Mouse (Mus musculus): ENCODE results near the gene Efcab6.

Gene Efcab6

DNA sequence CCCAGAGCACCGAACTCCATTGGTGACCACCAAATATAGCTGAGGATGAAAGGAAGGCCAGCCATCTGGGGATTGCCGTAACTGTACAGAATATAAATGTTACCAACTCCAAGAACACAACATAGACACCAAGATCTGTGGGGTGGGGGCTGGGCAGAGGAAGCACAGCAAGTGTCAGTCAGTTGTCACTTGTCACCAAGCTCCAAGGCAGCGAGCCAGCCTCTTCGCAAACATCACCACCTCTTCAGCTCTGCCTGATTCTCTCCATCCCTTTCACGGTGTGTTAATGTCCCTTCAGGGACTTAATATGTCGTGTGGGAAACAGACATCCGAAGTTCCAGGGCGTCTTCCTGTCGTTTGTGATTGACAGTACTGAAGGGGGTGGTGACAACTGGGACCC, 93.0 kb downstream of the Efcab6 start:
- no peak for DNase-seq (ENCODE audit: low read depth, low spot score)

- DNase-seq (ENCODE audit: low read depth, low spot score), result no peak
Observed at GRCm38 (mm10) chr15:83967802-83968201, 97.4 kb downstream of the Efcab6 start.

- no peak for DNase-seq (ENCODE audit: low read depth, low spot score)
Observed at GRCm38 (mm10) chr15:83965126-83965525, 100.1 kb downstream of the Efcab6 start.

GRCm38 (mm10) chr15:83958376-83958775, 106.8 kb downstream of the Efcab6 start:
- no peak for DNase-seq (ENCODE audit: low read depth, low spot score)

DNA sequence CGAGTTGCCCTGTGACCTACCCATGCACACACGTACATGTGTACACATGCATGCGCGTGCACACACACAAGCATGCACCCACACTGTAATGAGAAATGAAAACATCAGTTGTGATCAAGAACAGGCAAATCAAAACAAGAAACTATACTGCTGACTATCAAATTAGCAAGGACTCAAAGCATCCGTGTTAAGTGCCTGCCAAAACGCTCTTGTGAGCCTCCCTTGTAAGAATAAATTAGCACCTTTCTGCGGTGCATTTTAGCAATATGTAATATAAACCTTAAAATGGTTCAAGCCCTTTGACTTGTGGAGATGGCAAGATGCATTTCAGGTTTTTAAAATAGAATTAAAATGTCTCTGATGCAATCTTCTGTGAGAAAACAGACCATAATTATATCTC, 108.2 kb downstream of the Efcab6 start:
- no peak for DNase-seq (ENCODE audit: low read depth, low spot score)

- DNase-seq (ENCODE audit: low read depth, low spot score), result no peak
Observed at GRCm38 (mm10) chr15:83955948-83956707, 109.1 kb downstream of the Efcab6 start.

GRCm38 (mm10) chr15:83949729-83950491, 115.3 kb downstream of the Efcab6 start:
- DNase-seq (ENCODE audit: low read depth, low spot score), result peak; percentile 33

GRCm38 (mm10) chr15:83939703-83940102, 125.5 kb downstream of the Efcab6 start:
- DNase-seq (ENCODE audit: low read depth, low spot score), result no peak

DNA sequence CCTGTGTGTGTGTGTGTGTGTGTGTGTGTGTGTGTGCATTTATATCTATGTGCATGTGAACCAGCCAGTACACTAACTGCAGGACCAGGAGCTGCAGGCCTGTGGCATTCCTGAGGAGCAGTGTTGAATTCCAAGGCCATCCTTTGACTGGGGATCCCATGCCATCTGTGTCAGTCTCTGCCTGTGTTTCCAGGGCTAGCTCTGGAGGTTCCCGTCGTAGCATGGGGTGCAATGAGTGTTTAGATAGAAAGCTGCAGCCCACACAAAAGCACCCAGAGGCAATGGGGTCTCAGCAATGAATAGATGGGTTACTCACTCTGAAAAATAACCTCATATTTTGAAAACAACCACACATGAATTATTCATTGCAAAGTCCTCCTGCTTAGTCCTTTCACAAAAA, 126.7 kb downstream of the Efcab6 start:
- DNase-seq (ENCODE audit: low read depth, low spot score), result no peak

- no peak for DNase-seq (ENCODE audit: low read depth, low spot score)
Observed at GRCm38 (mm10) chr15:83936506-83936905, 128.7 kb downstream of the Efcab6 start.

- no peak for DNase-seq (ENCODE audit: low read depth, low spot score)
Observed at GRCm38 (mm10) chr15:83934816-83935215, 130.4 kb downstream of the Efcab6 start.

GRCm38 (mm10) chr15:83925338-83925737, 139.8 kb downstream of the Efcab6 start:
- no peak for DNase-seq (ENCODE audit: low read depth, low spot score)

- DNase-seq (ENCODE audit: low read depth, low spot score), result peak; percentile 62
Observed at GRCm38 (mm10) chr15:83924656-83925055, 140.5 kb downstream of the Efcab6 start.

DNA sequence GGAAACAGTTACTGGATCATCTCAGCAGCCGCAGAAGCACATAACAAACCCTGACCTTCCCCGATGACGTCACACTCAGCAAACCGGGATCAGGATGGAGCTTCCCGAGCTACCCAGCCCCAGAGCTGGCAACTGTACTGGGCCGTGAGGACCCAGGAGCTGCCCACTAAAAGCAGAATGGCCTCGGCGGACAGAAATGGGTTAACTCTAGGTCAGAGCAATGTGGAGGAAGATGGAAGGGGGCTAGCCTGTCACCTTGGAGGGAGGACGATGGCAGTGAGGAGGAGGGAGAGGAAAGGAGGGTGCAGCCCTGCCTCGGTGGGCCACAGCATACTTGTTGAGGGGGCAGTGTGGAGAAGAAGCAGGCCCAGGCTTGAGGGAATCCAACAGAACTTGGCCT, 149.8 kb downstream of the Efcab6 start:
- DNase-seq (ENCODE audit: low read depth, low spot score), result no peak

GRCm38 (mm10) chr15:83913028-83913714, 152.0 kb downstream of the Efcab6 start:
- DNase-seq (ENCODE audit: low read depth, low spot score), result no peak

DNA sequence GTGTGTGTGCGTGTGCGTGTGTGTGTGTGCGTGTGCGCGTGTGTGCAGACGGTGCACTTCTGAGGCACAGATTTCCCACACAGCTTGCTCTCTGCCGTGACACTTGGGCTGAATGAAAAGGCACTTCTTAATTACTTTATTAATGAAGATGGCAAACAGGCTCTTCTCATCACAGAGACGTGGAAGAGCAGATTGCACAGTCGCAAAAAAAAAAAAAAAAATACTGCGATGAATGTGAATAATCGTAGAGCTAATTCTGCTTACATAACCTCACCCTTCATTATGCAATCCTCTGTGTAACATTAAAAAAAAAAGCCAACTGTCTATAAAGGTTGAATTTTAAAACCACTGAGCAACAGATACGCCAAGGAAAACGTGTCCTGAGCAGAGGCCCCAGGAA, 158.7 kb downstream of the Efcab6 start:
- no peak for DNase-seq (ENCODE audit: low read depth, low spot score)

DNA sequence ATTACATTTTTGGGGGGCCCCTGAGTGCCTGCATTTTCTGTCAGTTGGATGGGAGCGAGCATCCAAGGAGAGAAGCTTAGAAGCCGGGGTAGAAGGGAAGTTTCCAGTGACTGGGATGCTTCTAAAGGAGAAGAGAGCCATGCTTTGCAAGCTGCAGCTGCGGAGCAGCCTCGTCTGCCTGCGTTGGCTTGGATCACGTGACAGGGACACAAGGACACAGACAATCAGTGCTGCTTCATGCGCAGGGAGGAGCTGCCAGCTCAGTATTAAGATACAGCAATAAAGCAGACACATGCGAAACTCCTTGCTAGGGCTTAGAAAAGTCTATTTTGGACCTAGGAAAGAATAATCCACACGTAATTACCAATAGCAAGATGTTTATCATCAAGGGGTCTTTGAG, 167.9 kb downstream of the Efcab6 start:
- no peak for DNase-seq (ENCODE audit: low read depth, low spot score)

- no peak for DNase-seq (ENCODE audit: low read depth, low spot score)
Observed at GRCm38 (mm10) chr15:83896011-83896410, 169.2 kb downstream of the Efcab6 start.

DNA sequence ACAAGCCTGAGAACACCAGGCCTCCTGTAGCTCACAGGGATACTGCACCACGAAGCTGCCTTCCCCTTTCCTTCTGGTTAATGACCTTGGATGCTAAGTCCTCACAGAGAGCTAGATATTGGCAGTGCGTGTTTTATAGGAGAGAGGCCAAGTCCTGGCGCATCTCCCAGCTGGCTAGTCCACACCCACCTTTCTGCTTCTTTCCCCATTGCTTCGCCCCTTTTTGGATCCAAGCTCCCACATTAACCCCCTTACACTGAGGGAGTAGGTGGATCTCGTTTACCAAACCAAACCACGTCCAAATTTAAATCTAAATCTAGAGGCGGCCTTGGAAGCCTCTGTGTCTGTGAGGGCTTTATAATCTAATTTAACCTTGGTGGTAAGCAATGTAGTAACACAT, 170.9 kb downstream of the Efcab6 start:
- no peak for DNase-seq (ENCODE audit: low read depth, low spot score)

DNA sequence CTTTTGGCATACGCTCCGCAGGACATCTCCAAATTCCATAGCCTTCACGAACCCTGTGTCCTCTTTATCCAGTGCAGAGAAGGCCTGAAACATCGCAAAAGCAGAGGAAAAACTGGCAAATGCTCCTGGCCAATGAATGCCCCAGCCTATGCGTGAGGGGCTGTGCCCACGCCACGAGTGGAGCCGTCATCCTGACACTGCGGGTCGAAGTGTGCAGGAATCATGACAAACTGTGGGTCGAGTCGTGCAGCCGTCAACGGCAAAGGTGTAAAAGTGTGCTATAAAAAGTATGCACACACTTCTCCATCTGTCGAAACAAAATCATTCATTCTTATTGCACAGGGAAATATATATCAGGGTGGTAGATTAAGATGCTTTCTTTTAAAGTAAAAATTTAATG, 172.3 kb downstream of the Efcab6 start:
- DNase-seq (ENCODE audit: low read depth, low spot score), result no peak

DNA sequence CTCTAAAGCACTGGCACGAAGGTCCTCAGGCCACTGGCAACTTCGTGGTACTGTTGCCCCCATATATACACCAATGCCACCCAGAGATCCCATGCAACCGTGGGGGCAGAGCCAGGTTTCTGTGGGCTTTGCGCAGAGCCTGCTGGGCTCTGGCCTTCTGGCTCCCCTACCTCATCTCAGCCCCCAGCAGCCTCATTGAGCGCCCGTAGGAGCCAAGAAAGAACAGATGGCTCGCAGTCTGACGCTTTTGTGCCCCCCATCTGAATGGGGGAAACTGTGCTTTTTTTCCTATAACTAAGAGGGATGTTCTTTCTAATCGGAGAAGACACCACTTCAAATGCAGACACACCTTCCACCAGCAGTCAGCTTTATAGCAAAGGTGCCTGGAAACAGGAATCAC, 180.9 kb downstream of the Efcab6 start:
- no peak for DNase-seq (ENCODE audit: low read depth, low spot score)

GRCm38 (mm10) chr15:83883821-83884220, 181.4 kb downstream of the Efcab6 start:
- DNase-seq (ENCODE audit: low read depth, low spot score), result no peak

GRCm38 (mm10) chr15:83879845-83880244, 185.3 kb downstream of the Efcab6 start:
- DNase-seq (ENCODE audit: low read depth, low spot score), result peak; percentile 78
